Mouse (Mus musculus): ENCODE results near the gene Gm20388.

- no peak for TF ChIP-seq CTCF (IDR thresholded peaks at IDR 0.05; ENCODE audit: insufficient read depth, low read depth, low read length)
- TF ChIP-seq POLR2A (IDR thresholded peaks at IDR 0.05; ENCODE audit: insufficient read depth, low read depth, low read length), result no peak
Observed at GRCm38 (mm10) chr8:121234915-121235314, 1324.3 kb downstream of the Gm20388 start.

All from olfactory bulb, adult 2 months (tissue).